28 mouse cellular contexts compared by ENCODE assay signal in the genomic region with DNA sequence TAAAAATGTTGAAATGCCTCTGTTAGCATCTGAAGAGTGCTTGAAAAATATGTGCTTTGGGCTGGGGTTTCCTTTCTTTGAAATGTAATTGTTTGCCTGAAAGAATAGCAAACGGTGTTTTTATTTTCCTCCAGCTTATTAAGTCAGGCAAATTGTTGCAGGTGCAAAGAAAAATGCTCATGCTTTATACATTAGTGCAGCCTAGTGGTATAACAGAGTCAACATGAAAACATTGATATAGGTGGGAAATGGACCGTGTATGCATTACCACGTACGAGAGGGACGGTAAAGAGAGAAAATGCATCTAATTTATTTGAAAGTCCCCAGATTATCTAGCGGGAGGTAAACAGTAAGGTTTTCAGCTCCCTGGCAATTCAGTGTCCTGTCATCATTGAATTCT. TPM values are rescaled to one million over a fixed set of nuclear protein-coding genes. Genes with fewer than 3 reads are reported as not detected.
DNase-seq lines count a peak whose midpoint lies in the region; ATAC-seq and TF ChIP-seq lines count a peak whose summit lies in the region.
"Had no signal": no experiment of that assay in that cellular context is flagged by ENCODE, and none has a peak within 500 bp of the region (broad histone marks: within the 10 kb centered on the region; RNA-seq: fewer than 3 reads in every experiment).

No protein-coding gene starts in this region.

- TF ChIP-seq CTCF in brain, embryonic 14.5 days (IDR thresholded peaks at IDR 0.05; ENCODE audit: borderline replicate concordance, extremely low read depth, insufficient read depth, insufficient read length), result no peak

- ATAC-seq in hindbrain, embryonic 14.5 days (ENCODE audit: low FRiP score), result no peak
- no peak for ATAC-seq in hindbrain, embryonic 11.5 days (ENCODE audit: low FRiP score)
- ATAC-seq in midbrain, embryonic 14.5 days (ENCODE audit: low FRiP score, low TSS enrichment), result no peak
- ATAC-seq in midbrain, embryonic 11.5 days (ENCODE audit: low FRiP score), result no peak
- ATAC-seq: activated CD4-positive, CD25-positive, alpha-beta regulatory T cell, adult 4 months; CD4-positive, CD25-positive, alpha-beta regulatory T cell, adult 4 months; hindbrain, embryonic 16.5 days; inflammation-experienced regulatory T-cells, adult 6 months; intestine, embryonic 16.5 days had no signal

- H3K27me3 ChIP-seq in hindbrain, embryonic 14.5 days (ENCODE audit: control insufficient read depth, insufficient read depth, low read length), result no peaks in the 10 kb centered on the region
- H3K27me3 ChIP-seq in hindbrain, embryonic 11.5 days (ENCODE audit: control insufficient read depth, insufficient read depth, low read length), result no peaks in the 10 kb centered on the region
- no peaks in the 10 kb centered on the region for H3K27me3 ChIP-seq in midbrain, embryonic 14.5 days (ENCODE audit: control insufficient read depth, insufficient read depth, low read length)
- H3K27me3 ChIP-seq in midbrain, embryonic 11.5 days (ENCODE audit: control insufficient read depth, insufficient read depth, low read length), result no peaks in the 10 kb centered on the region
- H3K27me3 ChIP-seq: embryonic facial prominence, embryonic 12.5 days; embryonic facial prominence, embryonic 15.5 days; heart, embryonic 12.5 days; heart, embryonic 15.5 days had no signal

- H3K27ac ChIP-seq in hindbrain, embryonic 14.5 days, result no peak overlapping the region
- H3K27ac ChIP-seq in hindbrain, embryonic 11.5 days (ENCODE audit: low read depth, low read length), result no peak overlapping the region
- H3K27ac ChIP-seq in midbrain, embryonic 14.5 days (replicated peaks; ENCODE audit: low read depth, low read length), result no peak overlapping the region
- no peak overlapping the region for H3K27ac ChIP-seq in midbrain, embryonic 11.5 days (ENCODE audit: low read depth, low read length)
- H3K27ac ChIP-seq: embryonic facial prominence, embryonic 12.5 days; embryonic facial prominence, embryonic 15.5 days; heart, embryonic 15.5 days; hindbrain, embryonic 10.5 days had no signal

- H3K9ac ChIP-seq in hindbrain, embryonic 14.5 days, result no peak overlapping the region
- H3K9ac ChIP-seq in hindbrain, embryonic 11.5 days (ENCODE audit: low read depth, low read length), result no peak overlapping the region
- H3K9ac ChIP-seq in midbrain, embryonic 14.5 days (replicated peaks; ENCODE audit: low read length), result no peak overlapping the region
- H3K9ac ChIP-seq in midbrain, embryonic 11.5 days (ENCODE audit: low read length), result no peak overlapping the region
- H3K9ac ChIP-seq: embryonic facial prominence, embryonic 12.5 days; embryonic facial prominence, embryonic 15.5 days; heart, embryonic 12.5 days; heart, embryonic 15.5 days had no signal

- DNase-seq in hindbrain, embryonic 14.5 days (ENCODE audit: low spot score), result peak; percentile 27
- no peak for DNase-seq in hindbrain, embryonic 11.5 days (ENCODE audit: low spot score)
- peak; percentile 0 for DNase-seq in midbrain, embryonic 14.5 days
- no peak for DNase-seq in midbrain, embryonic 11.5 days (ENCODE audit: low spot score, missing footprints)
- peak; percentile 6 for DNase-seq in brain, embryonic 14.5 days (ENCODE audit: low read depth)
- DNase-seq in cerebellum, postnatal 14 days, result no peak
- DNase-seq: adrenal gland, adult 8-10 months; adrenal gland, postnatal 25 days; cerebellum, adult 18-20 months; cerebellum, adult 9-10 months; cerebellum, postnatal 25 days; gastrocnemius, postnatal 25 days; heart, adult 18-20 months; heart, postnatal 10 days; heart, postnatal 36 days had no signal

- no peak for TF ChIP-seq POLR2A in brain, embryonic 14.5 days (IDR thresholded peaks at IDR 0.05; ENCODE audit: borderline replicate concordance, extremely low read depth, insufficient read depth, insufficient read length, poor library complexity, severe bottlenecking)

- no peak overlapping the region for H3K4me3 ChIP-seq in hindbrain, embryonic 14.5 days (replicated peaks; ENCODE audit: low read length)
- no peak overlapping the region for H3K4me3 ChIP-seq in hindbrain, embryonic 11.5 days (ENCODE audit: low read depth, low read length)
- H3K4me3 ChIP-seq in midbrain, embryonic 14.5 days (replicated peaks; ENCODE audit: low read depth, low read length), result no peak overlapping the region
- H3K4me3 ChIP-seq in midbrain, embryonic 11.5 days (ENCODE audit: low read depth, low read length), result no peak overlapping the region
- H3K4me3 ChIP-seq: embryonic facial prominence, embryonic 12.5 days; embryonic facial prominence, embryonic 15.5 days; heart, embryonic 12.5 days; heart, embryonic 15.5 days; hindbrain, embryonic 10.5 days had no signal

- H3K9me3 ChIP-seq in hindbrain, embryonic 14.5 days (ENCODE audit: control insufficient read depth, low read length), result no peaks in the 10 kb centered on the region
- H3K9me3 ChIP-seq in hindbrain, embryonic 11.5 days (ENCODE audit: control insufficient read depth, low read length), result no peaks in the 10 kb centered on the region
- no peaks in the 10 kb centered on the region for H3K9me3 ChIP-seq in midbrain, embryonic 14.5 days (ENCODE audit: control insufficient read depth, low read length)
- H3K9me3 ChIP-seq in midbrain, embryonic 11.5 days (ENCODE audit: control insufficient read depth, low read length), result no peaks in the 10 kb centered on the region
- H3K9me3 ChIP-seq: embryonic facial prominence, embryonic 12.5 days; embryonic facial prominence, embryonic 15.5 days; heart, embryonic 12.5 days; heart, embryonic 15.5 days; hindbrain, embryonic 10.5 days had no signal

- H3K4me1 ChIP-seq in hindbrain, embryonic 14.5 days (replicated peaks; ENCODE audit: control insufficient read depth, insufficient read depth, low read length), result no peaks in the 10 kb centered on the region
- H3K4me1 ChIP-seq in hindbrain, embryonic 11.5 days (replicated peaks; ENCODE audit: control insufficient read depth, insufficient read depth, low read length), result no peaks in the 10 kb centered on the region
- H3K4me1 ChIP-seq in midbrain, embryonic 14.5 days (ENCODE audit: control insufficient read depth, insufficient read depth, low read length), result no peaks in the 10 kb centered on the region
- no peaks in the 10 kb centered on the region for H3K4me1 ChIP-seq in midbrain, embryonic 11.5 days (ENCODE audit: control insufficient read depth, insufficient read depth, low read length)
- H3K4me1 ChIP-seq: embryonic facial prominence, embryonic 12.5 days; embryonic facial prominence, embryonic 15.5 days; heart, embryonic 12.5 days; heart, embryonic 15.5 days; hindbrain, embryonic 10.5 days had no signal

- no peak overlapping the region for H3K4me2 ChIP-seq in hindbrain, embryonic 14.5 days (replicated peaks)
- H3K4me2 ChIP-seq in hindbrain, embryonic 11.5 days (replicated peaks; ENCODE audit: low read depth, low read length), result no peak overlapping the region
- no peak overlapping the region for H3K4me2 ChIP-seq in midbrain, embryonic 14.5 days (ENCODE audit: low read length)
- no peak overlapping the region for H3K4me2 ChIP-seq in midbrain, embryonic 11.5 days
- H3K4me2 ChIP-seq: embryonic facial prominence, embryonic 12.5 days; embryonic facial prominence, embryonic 15.5 days; heart, embryonic 12.5 days; heart, embryonic 15.5 days had no signal

- WGBS in hindbrain, embryonic 14.5 days, result 80% methylated on average over 6 of the region's 6 CpGs
- WGBS in hindbrain, embryonic 11.5 days, result 83% methylated on average over 6 of the region's 6 CpGs
- 86% methylated on average over 6 of the region's 6 CpGs for WGBS in midbrain, embryonic 14.5 days
- 79% methylated on average over 6 of the region's 6 CpGs for WGBS in midbrain, embryonic 11.5 days

- no peaks in the 10 kb centered on the region for H3K36me3 ChIP-seq in hindbrain, embryonic 14.5 days (replicated peaks; ENCODE audit: control insufficient read depth, insufficient read depth)
- no peaks in the 10 kb centered on the region for H3K36me3 ChIP-seq in hindbrain, embryonic 11.5 days (ENCODE audit: control insufficient read depth, insufficient read depth, low read length)
- no peaks in the 10 kb centered on the region for H3K36me3 ChIP-seq in midbrain, embryonic 14.5 days (ENCODE audit: control insufficient read depth, insufficient read depth, low read length)
- H3K36me3 ChIP-seq in midbrain, embryonic 11.5 days (ENCODE audit: control insufficient read depth, insufficient read depth, low read length), result no peaks in the 10 kb centered on the region
- H3K36me3 ChIP-seq: embryonic facial prominence, embryonic 12.5 days; embryonic facial prominence, embryonic 15.5 days; heart, embryonic 12.5 days; heart, embryonic 15.5 days; hindbrain, embryonic 10.5 days had no signal

RNA-seq across cellular contexts. Expression of gene Brs3, which starts 1.0 kb away (rescaled TPM):
- polyA plus RNA-seq in hindbrain, embryonic 14.5 days (2014; fragmentation: Nextera tagmentation; extraction: Ambion mirVana), result 0.27 and 0.50 TPM in 2 replicates
- polyA plus RNA-seq in hindbrain, embryonic 11.5 days (2014; fragmentation: Nextera tagmentation; extraction: Ambion mirVana), result not detected in 2 replicates
- 0.08 TPM in 1 of 2 replicates, not detected in the other for polyA plus RNA-seq in midbrain, embryonic 14.5 days (2014; fragmentation: Nextera tagmentation; extraction: Ambion mirVana)
- not detected in 2 replicates for polyA plus RNA-seq in midbrain, embryonic 11.5 days (2014; fragmentation: Nextera tagmentation; extraction: Ambion mirVana)
- polyA plus RNA-seq in brain, embryonic 14.5 days (2012; rRNA removed), result 0.10 and 0.16 TPM in 2 replicates
- polyA plus RNA-seq: activated CD4-positive, CD25-positive, alpha-beta regulatory T cell, adult 4 months; C2C12; CD4-positive, CD25-positive, alpha-beta regulatory T cell, adult 4 months; embryonic facial prominence, embryonic 12.5 days; embryonic facial prominence, embryonic 15.5 days; forebrain, embryonic 11.5 days; gonadal fat pad, adult 2 months; heart, embryonic 12.5 days; heart, embryonic 15.5 days; hindbrain, embryonic 10.5 days; inflammation-experienced regulatory T-cells, adult 6 months; intestine, embryonic 16.5 days had no signal

RNA-seq across cellular contexts. Expression of gene Htatsf1, which starts 9.5 kb away (rescaled TPM):
- 77.9 and 82.4 TPM in 2 replicates for polyA plus RNA-seq in hindbrain, embryonic 14.5 days (2014; fragmentation: Nextera tagmentation; extraction: Ambion mirVana)
- 92.3 and 97.4 TPM in 2 replicates for polyA plus RNA-seq in hindbrain, embryonic 11.5 days (2014; fragmentation: Nextera tagmentation; extraction: Ambion mirVana)
- polyA plus RNA-seq in midbrain, embryonic 14.5 days (2014; fragmentation: Nextera tagmentation; extraction: Ambion mirVana), result 77.6 and 89.3 TPM in 2 replicates
- polyA plus RNA-seq in midbrain, embryonic 11.5 days (2014; fragmentation: Nextera tagmentation; extraction: Ambion mirVana), result 86.2 and 98.2 TPM in 2 replicates
- 31.2 and 42.4 TPM in 2 replicates for polyA plus RNA-seq in brain, embryonic 14.5 days (2012; rRNA removed)

RNA-seq across cellular contexts. Expression of gene Vgll1, which starts 44.0 kb away (rescaled TPM):
- polyA plus RNA-seq in hindbrain, embryonic 14.5 days (2014; fragmentation: Nextera tagmentation; extraction: Ambion mirVana), result not detected in 2 replicates
- polyA plus RNA-seq in hindbrain, embryonic 11.5 days (2014; fragmentation: Nextera tagmentation; extraction: Ambion mirVana), result 0.21 and 0.23 TPM in 2 replicates
- polyA plus RNA-seq in midbrain, embryonic 14.5 days (2014; fragmentation: Nextera tagmentation; extraction: Ambion mirVana), result not detected in 2 replicates
- polyA plus RNA-seq in midbrain, embryonic 11.5 days (2014; fragmentation: Nextera tagmentation; extraction: Ambion mirVana), result 0.07 and 0.18 TPM in 2 replicates
- polyA plus RNA-seq in brain, embryonic 14.5 days (2012; rRNA removed), result not detected in 2 replicates
- polyA plus RNA-seq: activated CD4-positive, CD25-positive, alpha-beta regulatory T cell, adult 4 months; C2C12; CD4-positive, CD25-positive, alpha-beta regulatory T cell, adult 4 months; forebrain, embryonic 11.5 days; gonadal fat pad, adult 2 months; heart, embryonic 15.5 days; hindbrain, embryonic 16.5 days; intestine, embryonic 16.5 days had no signal

Comparison
In these comparisons a context has a peak if more than half of its experiments do, and no peak if none do; other contexts are left out.
1. DNase-seq: peak in hindbrain, embryonic 14.5 days (single experiment), midbrain, embryonic 14.5 days (single experiment) and brain, embryonic 14.5 days (single experiment); none in hindbrain, embryonic 11.5 days (single experiment), midbrain, embryonic 11.5 days (single experiment) and cerebellum, postnatal 14 days (0 of 2).